Mouse (Mus musculus) bone marrow macrophage, adult 2 months (primary cell): ENCODE measurements around the gene Hrh3.

ENCODE experiments used
- CTCF ChIP-seq: IDR thresholded peaks from 2 replicates; pipeline ENCODE4 v1.5.1; 2012; ENCODE audit warnings: low read depth, mild to moderate bottlenecking, low read length, moderate library complexity
- POLR2A ChIP-seq: IDR thresholded peaks from 2 replicates; pipeline ENCODE4 v1.6.1; 2012; ENCODE audit warnings: mild to moderate bottlenecking, low read depth, low read length, borderline replicate concordance

- no peak for TF ChIP-seq CTCF
- TF ChIP-seq POLR2A: no peak
Measured at GRCm38 (mm10) chr2:180085926-180086636, 18.2 kb downstream of the Hrh3 start.
